In the genomic region with DNA sequence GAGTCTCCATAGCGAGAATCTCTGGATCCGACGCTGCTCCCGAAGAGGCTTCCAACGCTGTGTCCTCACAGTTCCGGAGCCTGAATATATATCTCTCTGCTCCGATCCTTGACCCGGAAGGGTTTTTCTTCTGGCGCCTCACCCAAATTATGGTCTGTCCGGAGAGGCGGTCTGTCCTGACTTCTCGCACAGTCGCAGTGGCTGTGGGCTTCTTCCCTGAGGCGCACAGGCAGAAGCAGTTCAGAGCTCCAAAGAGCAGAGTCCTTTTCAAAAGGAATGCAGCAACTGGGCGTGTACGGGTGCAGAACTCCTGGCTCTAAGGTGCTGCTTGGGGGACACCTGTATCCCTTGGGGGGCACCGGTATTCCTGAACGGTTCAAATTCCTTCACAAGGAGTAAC, we compare ENCODE assay signal across 20 mouse cellular contexts. TPM values are rescaled to one million over a fixed set of nuclear protein-coding genes. Genes with fewer than 3 reads are reported as not detected.
DNase-seq lines count a peak whose midpoint lies in the region; TF ChIP-seq lines count a peak whose summit lies in the region.
"Not testable (repeated sequence)": the region's sequence is repeated elsewhere in the genome, so short reads cannot be mapped to it uniquely, and the experiment has no call there.
"Had no signal": no experiment of that assay in that cellular context is flagged by ENCODE, and none has a peak within 500 bp of the region (broad histone marks: within the 10 kb centered on the region; RNA-seq: fewer than 3 reads in every experiment).

A gene (minus strand): TSS at position 101 of the 400 bp plus-strand sequence.

- in situ Hi-C loops in ES-E14 (cut with MboI; ENCODE audit: low sequenced_read_pairs in 2 of 2, unreplicated experiment in 2 of 2), result not testable (repeated sequence)

- H3K9ac ChIP-seq in ES-Bruce4 (ENCODE audit: low read depth, poor library complexity, severe bottlenecking); ES-E14 (ENCODE audit: insufficient read depth, low read depth, low read length, poor library complexity, severe bottlenecking): not testable (repeated sequence)

- H3K4me1 ChIP-seq in E14TG2a.4 (replicated peaks; ENCODE audit: low read depth, low read length); ES-Bruce4 (ENCODE audit: control insufficient read depth, insufficient read depth, low read length); ES-E14 (ENCODE audit: control insufficient read depth in 2 of 2, insufficient read depth in 2 of 2, low read length in 2 of 2, poor library complexity in 1 of 2): not testable (repeated sequence)

- not testable (repeated sequence) for TF ChIP-seq POLR2A in ES-Bruce4 (IDR thresholded peaks at IDR 0.05; ENCODE audit: insufficient read depth, low read length)

- peak within 1 kb of the TSS; percentile 20; the same call in 1 of the 2 replicates for H3K4me3 ChIP-seq in E14TG2a.4 (replicated peaks; ENCODE audit: low read length)
- H3K4me3 ChIP-seq in ES-Bruce4 (ENCODE audit: low read depth, low read length), result peak within 1 kb of the TSS; percentile 35
- H3K4me3 ChIP-seq in ES-E14 (ENCODE audit: insufficient read depth in 1 of 2, low read depth in 1 of 2, low read length in 2 of 2, poor library complexity in 1 of 2, severe bottlenecking in 1 of 2), result peak within 1 kb of the TSS in 1 of 2 experiments; percentile 14; a peak in 1 of 4 replicates

- not testable (repeated sequence) for DNase-seq in ES-E14 (ENCODE audit: low read depth, low spot score)

- not testable (repeated sequence) for H3K36me3 ChIP-seq in E14TG2a.4 (ENCODE audit: insufficient read depth, low read length); ES-Bruce4 (ENCODE audit: control insufficient read depth, insufficient read depth, low read length, poor library complexity, severe bottlenecking); ES-E14 (ENCODE audit: control insufficient read depth, insufficient read depth, low read length, poor library complexity, severe bottlenecking)

- not testable (repeated sequence) for TF ChIP-seq EP300 in ES-Bruce4 (IDR thresholded peaks at IDR 0.05; ENCODE audit: insufficient read depth, low read depth, low read length)

- H3K27me3 ChIP-seq in E14TG2a.4 (ENCODE audit: insufficient read depth, low read length); ES-Bruce4 (ENCODE audit: control insufficient read depth, insufficient read depth, low read length, poor library complexity, severe bottlenecking): not testable (repeated sequence)

- not testable (repeated sequence) for H3K27ac ChIP-seq in ES-Bruce4 (ENCODE audit: insufficient read depth, low read length); ES-E14 (ENCODE audit: insufficient read depth, low read depth, low read length, poor library complexity, severe bottlenecking)

- not testable (repeated sequence) for TF ChIP-seq CTCF in E14TG2a.4 (conservative IDR thresholded peaks at IDR 0.05; ENCODE audit: low read length); ES-Bruce4 (IDR thresholded peaks at IDR 0.05; ENCODE audit: low read depth, low read length)

- not testable (repeated sequence) for H3K9me3 ChIP-seq in E14TG2a.4 (ENCODE audit: low read length); ES-Bruce4 (replicated peaks; ENCODE audit: control insufficient read depth, insufficient read depth, low read length, poor library complexity, severe bottlenecking); ES-E14 (ENCODE audit: control insufficient read depth, insufficient read depth, low read depth, low read length)

RNA-seq across cellular contexts. Expression of the gene that starts here (rescaled TPM):
- polyA plus RNA-seq in ES-Bruce4 (2011; ENCODE audit: insufficient read depth, insufficient read length, low read depth, missing spikeins), result 19.2 and 19.5 TPM in 2 replicates
- 18.5 and 33.2 TPM in 2 replicates for total RNA-seq in ES-E14 (2012; rRNA removed)
- total RNA-seq: adrenal gland, adult 18-20 months; adrenal gland, adult 2 months; adrenal gland, adult 8-10 months; adrenal gland, postnatal 10 days; adrenal gland, postnatal 14 days; adrenal gland, postnatal 25 days; adrenal gland, postnatal 36 days; adrenal gland, postnatal 4 days; CH12.LX; MEL had no signal
- polyA plus RNA-seq: activated CD4-positive, CD25-positive, alpha-beta regulatory T cell, adult 4 months; adrenal gland, adult 2 months; brain, embryonic 14.5 days; C2C12; CD4-positive, CD25-positive, alpha-beta regulatory T cell, adult 4 months; cerebellum, adult 2 months; G1E; Patski had no signal
